Mouse (Mus musculus) left cerebral cortex, adult 11 months (tissue): ENCODE measurements around the gene Smg6.

Source experiments
- DNase-seq: peaks from one replicate; pipeline ENCODE4 v3.0.0; 2022; ENCODE audit warnings: low spot score

The Smg6 gene

GRCm38 (mm10) chr11:74929111-74929510 lies 3.5 kb downstream of the Smg6 start:
- DNase-seq = no peak

GRCm38 (mm10) chr11:74930391-74930790 lies 4.8 kb downstream of the Smg6 start:
- DNase-seq = no peak

- peak; percentile 38 for DNase-seq
These were observed 20.7 kb downstream of the Smg6 start for GRCm38 (mm10) chr11:74946348-74946747.

- no peak for DNase-seq
These were observed 29.3 kb downstream of the Smg6 start for GRCm38 (mm10) chr11:74954901-74955300.

GRCm38 (mm10) chr11:74956006-74956405 lies 30.4 kb downstream of the Smg6 start:
- DNase-seq = no peak

GRCm38 (mm10) chr11:74957600-74957999 lies 32.0 kb downstream of the Smg6 start:
- no peak for DNase-seq

- DNase-seq = no peak
These were observed 33.9 kb downstream of the Smg6 start for GRCm38 (mm10) chr11:74959501-74959900.

GRCm38 (mm10) chr11:74960031-74960551 lies 34.5 kb downstream of the Smg6 start:
- no peak for DNase-seq

- DNase-seq = no peak
These were observed 36.3 kb downstream of the Smg6 start for GRCm38 (mm10) chr11:74961953-74962352.

GRCm38 (mm10) chr11:74962846-74963407 lies 37.3 kb downstream of the Smg6 start:
- DNase-seq = no peak

GRCm38 (mm10) chr11:74965516-74965915 lies 39.9 kb downstream of the Smg6 start:
- no peak for DNase-seq

GRCm38 (mm10) chr11:74973290-74974157 lies 47.9 kb downstream of the Smg6 start:
- no peak for DNase-seq

GRCm38 (mm10) chr11:74974615-74975014 lies 49.0 kb downstream of the Smg6 start:
- no peak for DNase-seq

- no peak for DNase-seq
These were observed 51.4 kb downstream of the Smg6 start for GRCm38 (mm10) chr11:74976835-74977687.

GRCm38 (mm10) chr11:74981464-74981863 lies 55.8 kb downstream of the Smg6 start:
- DNase-seq = peak; percentile 43

GRCm38 (mm10) chr11:74982241-74982640 lies 56.6 kb downstream of the Smg6 start:
- no peak for DNase-seq

GRCm38 (mm10) chr11:74988162-74988561 lies 62.5 kb downstream of the Smg6 start:
- DNase-seq = no peak

- no peak for DNase-seq
These were observed 63.4 kb downstream of the Smg6 start for GRCm38 (mm10) chr11:74989047-74989446.

GRCm38 (mm10) chr11:74990501-74990900 lies 64.9 kb downstream of the Smg6 start:
- no peak for DNase-seq

GRCm38 (mm10) chr11:74991290-74991689 lies 65.7 kb downstream of the Smg6 start:
- DNase-seq = no peak

GRCm38 (mm10) chr11:74992427-74992987 lies 66.9 kb downstream of the Smg6 start:
- DNase-seq = peak; percentile 27

- no peak for DNase-seq
These were observed 68.5 kb downstream of the Smg6 start for GRCm38 (mm10) chr11:74994141-74994540.
